Mouse (Mus musculus) thymus, adult 2 months (tissue): Measurements from ENCODE around the gene Olfr455. TPM values are rescaled to one million over a fixed set of nuclear protein-coding genes. Genes with fewer than 3 reads are reported as not detected.

Experiments used
- DNase-seq: peaks from one replicate; pipeline ENCODE4 v3.0.0; 2021
- H3K27ac ChIP-seq: fragments of 200-500 bp; 2 replicates; pipeline ENCODE4 v1.5.1; 2012; ENCODE audit warnings: low read length, control low read depth; ENCODE audit not compliant: control insufficient read depth, insufficient read depth
- H3K27me3 ChIP-seq: fragments of 200-500 bp; 2 replicates; pipeline ENCODE4 v1.6.1; 2012; ENCODE audit warnings: mild to moderate bottlenecking, low read length, moderate library complexity, mixed read lengths; ENCODE audit not compliant: control insufficient read depth, insufficient read depth
- H3K36me3 ChIP-seq: fragments of 200-500 bp; 2 replicates; pipeline ENCODE4 v1.6.1; 2012; ENCODE audit warnings: mild to moderate bottlenecking, low read length, moderate library complexity; ENCODE audit not compliant: control insufficient read depth, insufficient read depth
- H3K4me1 ChIP-seq: fragments of 200-500 bp; replicated peaks from 2 replicates; pipeline ENCODE4 v1.6.1; 2012; ENCODE audit warnings: low read length; ENCODE audit not compliant: control insufficient read depth, insufficient read depth
- H3K4me3 ChIP-seq: fragments of 200-500 bp; 2 replicates; pipeline ENCODE4 v1.5.1; 2012; ENCODE audit warnings: mild to moderate bottlenecking, low read length, control low read depth, moderate library complexity; ENCODE audit not compliant: control insufficient read depth, insufficient read depth
- CTCF ChIP-seq: fragments of 200-500 bp; IDR thresholded peaks from 2 replicates; pipeline ENCODE4 v1.5.1; 2012; ENCODE audit warnings: mild to moderate bottlenecking, control low read depth, low read length, moderate library complexity, borderline replicate concordance; ENCODE audit not compliant: control insufficient read depth, poor library complexity, insufficient read depth; ENCODE audit errors: extremely low read depth
- POLR2A ChIP-seq: fragments of 200-500 bp; IDR thresholded peaks from 2 replicates; pipeline ENCODE4 v1.6.1; 2012; ENCODE audit warnings: mild to moderate bottlenecking, low read length, control low read depth, moderate library complexity; ENCODE audit not compliant: control insufficient read depth, poor library complexity, insufficient read depth; ENCODE audit errors: extremely low read depth
- WGBS: fragments of 180-500 bp; shearing (Covaris S2); methylation state at CpG from one replicate; pipeline ENCODE4 v1.1.7; 2018; 5-methylcytosine and 5-hydroxymethylcytosine counted together
- polyA plus RNA-seq: library from polyadenylated mRNA; depleted of rRNA; stranded (reverse); fragments of >200 nt; gene quantifications from 2 replicates; pipeline ENCODE4 v1.2.3, GENCODE M21; 2012; rRNA removed

Olfr455 gene
- not detected in 2 replicates for polyA plus RNA-seq

DNA sequence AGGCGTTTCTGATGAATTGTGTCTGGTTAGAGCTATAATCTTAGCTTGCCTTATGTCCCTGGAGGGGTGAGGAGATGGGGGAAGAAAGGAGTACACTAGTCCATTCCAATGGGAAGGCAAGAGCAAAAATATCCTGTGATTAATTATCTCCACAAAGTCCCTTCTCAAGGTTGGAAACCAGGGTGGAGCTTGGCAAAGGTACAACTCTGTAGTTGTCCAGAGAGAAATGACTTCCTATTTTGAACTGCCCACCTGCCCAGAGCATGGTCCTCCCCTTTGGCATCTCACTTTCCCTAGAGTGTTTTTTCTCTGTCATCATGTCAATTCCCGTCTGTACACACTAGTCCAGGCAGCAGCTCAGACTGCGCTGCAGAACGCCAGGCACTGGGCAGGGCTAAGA lies at the start of gene Olfr455:
TSS of gene Olfr455 (minus strand) at position 127 of the 400 bp plus-strand sequence.
- Histone ChIP-seq H3K4me3 (no peak within 1 kb of the TSS), H3K27me3 (no peaks in the 10 kb centered on the region), H3K4me1 (no peaks in the 10 kb centered on the region), H3K36me3 (no peaks in the 10 kb centered on the region), H3K27ac (no peak within 1 kb of the TSS)
- TF ChIP-seq POLR2A = no peak
- no peak for TF ChIP-seq CTCF
- DNase-seq = no peak
- 91% methylated on average over 4 of the region's 4 CpGs for WGBS

DNA sequence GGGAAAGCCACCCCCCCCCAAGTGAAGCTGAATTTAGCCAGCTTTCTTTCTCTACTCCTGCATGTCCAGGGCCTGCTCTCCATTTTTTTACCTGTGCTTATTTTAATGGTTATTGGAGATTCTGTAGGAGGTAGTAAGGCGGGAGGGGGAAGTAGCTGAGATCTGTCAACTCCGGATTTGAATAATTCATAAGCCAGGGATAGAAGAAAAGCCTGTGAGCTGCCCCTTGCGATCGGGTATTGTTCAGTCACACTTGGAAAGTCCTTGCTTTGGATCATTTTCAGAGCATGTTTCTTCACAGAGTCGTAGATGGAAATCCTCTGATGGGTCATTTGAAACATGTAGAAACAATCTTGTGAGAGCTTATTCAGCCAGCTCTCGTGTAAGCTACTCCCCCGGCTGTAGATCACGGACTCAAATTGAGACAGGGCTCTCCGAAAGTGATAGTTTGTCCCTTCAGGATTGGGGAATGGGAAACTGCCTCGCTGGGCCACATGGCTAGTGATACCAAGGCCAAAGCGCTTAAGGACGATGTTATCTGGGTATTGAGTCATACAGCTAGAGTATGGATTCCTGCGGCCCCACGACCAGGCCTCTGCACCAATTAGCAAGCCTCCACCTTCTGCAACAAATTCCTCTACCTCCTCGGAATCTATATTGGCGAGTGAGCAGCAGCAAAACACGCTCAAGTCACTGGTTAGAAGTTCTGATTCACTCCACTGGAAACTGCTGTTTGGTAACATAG lies 45.9 kb upstream of the Olfr455 start:
- H3K36me3 ChIP-seq = no peaks in the 10 kb centered on the region
- H3K4me3 ChIP-seq = no peak overlapping the region
- DNase-seq = no peak
- H3K27ac ChIP-seq = no peak overlapping the region
- no peaks in the 10 kb centered on the region for H3K4me1 ChIP-seq
- TF ChIP-seq POLR2A (no peak), CTCF (no peak)
- WGBS = 84% methylated on average over 17 of the region's 17 CpGs
- H3K27me3 ChIP-seq = no peaks in the 10 kb centered on the region

DNA sequence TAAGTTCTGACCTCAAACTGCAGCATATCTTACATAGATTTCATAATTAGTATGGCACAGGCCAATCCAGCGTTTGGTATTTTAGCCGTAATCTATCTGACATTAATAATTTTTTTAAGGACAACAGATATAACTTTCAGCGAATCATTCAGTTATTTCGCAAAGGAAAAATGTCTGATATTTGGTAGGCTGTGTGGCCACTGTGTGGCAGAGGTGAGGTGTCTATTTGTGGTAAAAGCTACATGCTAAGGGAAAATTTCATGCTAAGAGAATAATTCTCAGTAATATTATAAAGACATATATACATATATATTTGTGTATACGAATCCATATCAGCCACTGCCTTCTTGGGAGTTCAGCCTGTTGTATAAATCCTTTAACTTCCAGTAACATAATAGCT lies 39.2 kb upstream of the Olfr455 start:
- TF ChIP-seq CTCF (no peak), POLR2A (no peak)
- Histone ChIP-seq H3K4me1 (no peaks in the 10 kb centered on the region), H3K4me3 (no peak overlapping the region), H3K27me3 (no peaks in the 10 kb centered on the region), H3K36me3 (no peaks in the 10 kb centered on the region), H3K27ac (no peak overlapping the region)
- WGBS = 89% methylated on average over 5 of the region's 5 CpGs
- DNase-seq = no peak

DNA sequence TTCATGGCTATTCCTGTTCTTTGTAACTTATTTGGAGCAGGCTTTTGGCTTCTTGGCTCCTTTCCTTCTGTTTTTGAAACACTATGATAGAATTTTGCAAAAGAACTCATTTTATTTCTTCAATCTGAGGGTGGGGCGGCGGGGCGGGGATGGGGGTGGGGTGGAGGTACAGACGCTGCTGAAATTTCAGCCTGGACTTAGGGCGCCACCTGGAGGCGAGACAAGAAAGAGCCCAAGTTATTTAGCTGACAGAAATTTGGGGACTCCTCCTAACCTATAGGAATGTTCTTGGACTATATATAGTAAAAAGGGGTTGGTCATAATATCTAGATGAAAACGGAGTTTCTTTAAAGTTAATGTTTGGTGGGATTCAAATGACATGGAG lies 36.1 kb upstream of the Olfr455 start:
- Histone ChIP-seq H3K4me1 (no peaks in the 10 kb centered on the region), H3K36me3 (no peaks in the 10 kb centered on the region), H3K27me3 (no peaks in the 10 kb centered on the region), H3K4me3 (no peak overlapping the region), H3K27ac (no peak overlapping the region)
- DNase-seq = peak; percentile 52
- TF ChIP-seq POLR2A (no peak), CTCF (no peak)
- under 1% methylated on average over 7 of the region's 7 CpGs for WGBS

DNA sequence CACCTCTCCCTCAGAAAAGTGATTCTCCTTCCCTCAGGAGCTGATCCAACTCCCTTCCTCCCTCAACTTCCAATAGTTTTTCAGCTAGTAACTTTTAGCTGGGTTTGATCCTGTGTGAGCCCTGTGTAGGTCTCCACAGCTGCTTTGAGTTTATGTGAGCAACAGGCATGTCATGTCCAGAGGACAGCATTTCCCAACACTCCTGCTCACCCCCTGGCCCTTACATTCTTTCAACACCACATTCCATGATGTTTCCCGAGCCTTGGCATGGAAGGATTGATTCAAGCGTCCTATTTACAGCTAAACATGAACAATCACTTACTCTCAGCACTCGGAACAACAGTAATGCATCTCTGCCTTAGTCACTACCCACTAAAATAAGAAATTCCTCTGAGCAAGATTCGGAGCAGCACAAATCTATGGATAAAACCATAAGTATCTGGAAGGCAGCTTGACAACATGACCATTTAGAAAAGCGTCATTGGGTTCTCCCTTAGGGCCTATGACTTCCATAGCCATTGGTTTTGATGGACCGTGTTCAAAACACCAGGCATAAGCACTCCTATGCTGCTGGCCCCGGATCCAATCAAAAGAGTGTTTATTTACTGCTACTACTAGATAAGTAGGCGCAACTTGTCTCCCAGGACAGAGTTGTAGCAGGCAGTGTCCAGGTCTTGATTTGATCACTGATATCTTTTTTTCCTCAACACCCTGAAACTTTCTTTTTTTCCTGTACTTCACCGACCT lies 35.5 kb upstream of the Olfr455 start:
- TF ChIP-seq POLR2A (no peak), CTCF (no peak)
- H3K27me3 ChIP-seq = no peaks in the 10 kb centered on the region
- no peak overlapping the region for H3K4me3 ChIP-seq
- H3K27ac ChIP-seq = no peak overlapping the region
- DNase-seq = no peak
- H3K4me1 ChIP-seq = no peaks in the 10 kb centered on the region
- 71% methylated on average over 9 of the region's 9 CpGs for WGBS
- no peaks in the 10 kb centered on the region for H3K36me3 ChIP-seq

DNA sequence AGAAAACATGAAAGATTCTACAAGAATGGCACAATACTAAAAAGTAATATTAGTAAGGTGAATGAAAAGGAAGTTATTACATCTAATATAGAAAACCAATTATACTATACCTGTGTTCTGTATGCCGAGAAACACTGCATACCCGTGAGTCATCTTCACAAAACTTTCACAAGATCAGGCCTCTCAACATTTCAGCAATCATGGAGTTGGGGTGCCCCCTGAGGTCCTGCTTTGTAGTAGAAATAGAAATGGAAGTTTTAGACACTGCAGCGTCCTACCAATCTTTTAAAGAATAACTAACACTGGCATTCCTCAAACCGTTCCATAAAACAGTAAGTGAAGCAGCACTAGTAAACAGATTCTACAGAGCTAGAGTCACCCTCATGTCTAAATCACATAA lies 31.3 kb upstream of the Olfr455 start:
- Histone ChIP-seq H3K36me3 (no peaks in the 10 kb centered on the region), H3K4me3 (no peak overlapping the region), H3K27ac (no peak overlapping the region), H3K27me3 (no peaks in the 10 kb centered on the region), H3K4me1 (no peaks in the 10 kb centered on the region)
- no peak for DNase-seq
- WGBS = 64% methylated on average over 4 of the region's 4 CpGs
- TF ChIP-seq POLR2A = no peak
- no peak for TF ChIP-seq CTCF

DNA sequence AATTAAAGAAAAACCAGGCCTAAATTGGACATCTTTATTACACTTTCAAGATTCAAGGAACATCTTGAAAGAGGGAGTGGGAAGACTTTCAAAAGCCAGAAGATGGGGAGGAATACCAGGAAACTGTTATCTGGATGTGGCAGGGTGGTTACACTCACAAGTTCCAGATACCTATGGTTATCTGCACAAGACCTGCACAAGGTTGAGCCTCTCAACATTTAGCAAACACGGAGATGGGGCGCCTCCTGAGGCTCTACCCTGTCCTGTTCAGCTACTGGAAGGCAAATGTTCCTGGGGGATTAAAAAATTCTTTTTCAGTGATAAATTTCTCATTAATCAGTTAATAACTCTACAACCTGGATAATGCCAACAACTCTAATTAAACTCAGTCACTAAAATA lies 30.0 kb upstream of the Olfr455 start:
- DNase-seq = no peak
- no peaks in the 10 kb centered on the region for H3K36me3 ChIP-seq
- H3K4me1 ChIP-seq = no peaks in the 10 kb centered on the region
- no peak overlapping the region for H3K27ac ChIP-seq
- no peaks in the 10 kb centered on the region for H3K27me3 ChIP-seq
- H3K4me3 ChIP-seq = no peak overlapping the region
- 97% methylated on average over 2 of the region's 2 CpGs for WGBS
- TF ChIP-seq POLR2A = no peak
- TF ChIP-seq CTCF = no peak
